Mouse (Mus musculus) layer of hippocampus, postnatal 14 days (tissue): ENCODE data around the gene Pde4b. TPM values are rescaled to one million over a fixed set of nuclear protein-coding genes. Genes with fewer than 3 reads are reported as not detected.
"Not testable (repeated sequence)": the region's sequence is repeated elsewhere in the genome, so short reads cannot be mapped to it uniquely, and the experiment has no call there.

Source experiments
- DNase-seq, 2 experiments: peaks; one replicate each; pipeline ENCODE4 v3.0.0; 2021 to 2022; ENCODE audit warnings: low spot score in 2 of 2, mixed read lengths in 1 of 2
- long read RNA-seq, 2 experiments: library from polyadenylated mRNA; stranded (forward); transcript quantifications; one replicate each; pipeline ENCODE4 v2.0.0; 2021
- total RNA-seq, 2 experiments: library from RNA; stranded (reverse); gene quantifications; 2 replicates each; pipeline ENCODE4 v1.2.3; 2021

Gene Pde4b
- total RNA-seq = 10 to 100 TPM; 61.5 to 68.9 TPM
- long read RNA-seq, experiment 1, transcript Pde4b-203 (10 exons, 2,756 nt) = minor isoform, 9 of 40 reads
- long read RNA-seq, experiment 1, transcript Pde4b-202 (10 exons, 2,465 nt) = major isoform, 20 of 40 reads
- long read RNA-seq, experiment 1, partial matches to known transcripts = 5 of 40 reads
- long read RNA-seq, experiment 1, other reads (novel, unspliced or antisense) = 4 of 40 reads
- long read RNA-seq, experiment 2, transcript Pde4b-203 (10 exons, 2,756 nt) = minor isoform, 12 of 41 reads
- long read RNA-seq, experiment 2, transcript Pde4b-202 (10 exons, 2,465 nt) = major isoform, 21 of 41 reads
- long read RNA-seq, experiment 2, partial matches to known transcripts = 2 of 41 reads
- long read RNA-seq, experiment 2, other reads (novel, unspliced or antisense) = 4 of 41 reads

GRCm38 (mm10) chr4:102087091-102087565, at the start of gene Pde4b:
Gene Pde4b (plus strand): TSS chr4:102087543.
- no peak for DNase-seq

- no peak for DNase-seq
Measured at GRCm38 (mm10) chr4:102040190-102040589, 47.2 kb upstream of the Pde4b start.

- DNase-seq = no peak
Measured at GRCm38 (mm10) chr4:102045183-102046140, 41.9 kb upstream of the Pde4b start.

GRCm38 (mm10) chr4:102049368-102049767, 38.0 kb upstream of the Pde4b start:
- DNase-seq = not testable (repeated sequence)

- no peak for DNase-seq
Measured at GRCm38 (mm10) chr4:102061322-102061721, 26.0 kb upstream of the Pde4b start.

- DNase-seq = no peak
Measured at GRCm38 (mm10) chr4:102069314-102069713, 18.0 kb upstream of the Pde4b start.

GRCm38 (mm10) chr4:102086336-102086735, 1.0 kb upstream of the Pde4b start:
- no peak for DNase-seq

- DNase-seq = peak; percentile 10 to 33
Measured at GRCm38 (mm10) chr4:102087566-102088234, 357 bp downstream of the Pde4b start.

GRCm38 (mm10) chr4:102088235-102088867, 1.0 kb downstream of the Pde4b start:
- DNase-seq = no peak

GRCm38 (mm10) chr4:102095851-102096250, 8.5 kb downstream of the Pde4b start:
- DNase-seq = no peak

GRCm38 (mm10) chr4:102102241-102102640, 14.9 kb downstream of the Pde4b start:
- DNase-seq = no peak

GRCm38 (mm10) chr4:102104534-102105014, 17.2 kb downstream of the Pde4b start:
- DNase-seq = no peak

- DNase-seq = no peak
Measured at GRCm38 (mm10) chr4:102106771-102107170, 19.4 kb downstream of the Pde4b start.

GRCm38 (mm10) chr4:102119454-102119853, 32.1 kb downstream of the Pde4b start:
- DNase-seq = no peak

- no peak for DNase-seq
Measured at GRCm38 (mm10) chr4:102136366-102136849, 49.1 kb downstream of the Pde4b start.

GRCm38 (mm10) chr4:102138346-102138745, 51.0 kb downstream of the Pde4b start:
- DNase-seq = no peak

- no peak for DNase-seq
Measured at GRCm38 (mm10) chr4:102141241-102141640, 53.9 kb downstream of the Pde4b start.

GRCm38 (mm10) chr4:102148766-102149165, 61.4 kb downstream of the Pde4b start:
- no peak for DNase-seq

- DNase-seq = no peak
Measured at GRCm38 (mm10) chr4:102159178-102159577, 71.8 kb downstream of the Pde4b start.

- DNase-seq = no peak
Measured at GRCm38 (mm10) chr4:102171636-102172035, 84.3 kb downstream of the Pde4b start.
